Mouse (Mus musculus) kidney, postnatal 10 days (tissue): Measurements from ENCODE around the gene Pknox1.
"Not testable (repeated sequence)": the region's sequence is repeated elsewhere in the genome, so short reads cannot be mapped to it uniquely, and the experiment has no call there.

Experiments used
- DNase-seq: peaks from one replicate; pipeline ENCODE4 v3.0.0; 2021; ENCODE audit warnings: mixed read lengths

The Pknox1 gene

GRCm38 (mm10) chr17:31564015-31564857 is at the start of gene Pknox1:
TSS of gene Pknox1 (plus strand) at chr17:31564734.
- peak; percentile 99 for DNase-seq

- DNase-seq = no peak
Measured at GRCm38 (mm10) chr17:31519344-31519945, 45.1 kb upstream of the Pknox1 start.

- DNase-seq = peak; percentile 100
Measured at GRCm38 (mm10) chr17:31519946-31520838, 44.3 kb upstream of the Pknox1 start, which contains the start of the genes Wdr4 and Ndufv3. TSS of gene Wdr4 (minus strand) at chr17:31519980. TSS of gene Ndufv3 (plus strand) at chr17:31520115.

- peak; percentile 84 for DNase-seq
Measured at GRCm38 (mm10) chr17:31520895-31521294, 43.6 kb upstream of the Pknox1 start.

- no peak for DNase-seq
Measured at GRCm38 (mm10) chr17:31521948-31522347, 42.6 kb upstream of the Pknox1 start.

- no peak for DNase-seq
Measured at GRCm38 (mm10) chr17:31525114-31525513, 39.4 kb upstream of the Pknox1 start.

GRCm38 (mm10) chr17:31525816-31526215 is 38.7 kb upstream of the Pknox1 start:
- no peak for DNase-seq

- DNase-seq = peak; percentile 79
Measured at GRCm38 (mm10) chr17:31529314-31529713, 35.2 kb upstream of the Pknox1 start.

- no peak for DNase-seq
Measured at GRCm38 (mm10) chr17:31531441-31532158, 32.9 kb upstream of the Pknox1 start.

GRCm38 (mm10) chr17:31532331-31532730 is 32.2 kb upstream of the Pknox1 start:
- DNase-seq = not testable (repeated sequence)

GRCm38 (mm10) chr17:31535358-31535757 is 29.2 kb upstream of the Pknox1 start:
- no peak for DNase-seq

- DNase-seq = peak; percentile 85
Measured at GRCm38 (mm10) chr17:31535871-31536629, 28.5 kb upstream of the Pknox1 start.

GRCm38 (mm10) chr17:31540101-31540500 is 24.4 kb upstream of the Pknox1 start:
- DNase-seq = no peak

GRCm38 (mm10) chr17:31540809-31541459 is 23.6 kb upstream of the Pknox1 start:
- no peak for DNase-seq

- peak; percentile 43 for DNase-seq
Measured at GRCm38 (mm10) chr17:31541460-31541831, 23.1 kb upstream of the Pknox1 start.

GRCm38 (mm10) chr17:31543574-31543973 is 21.0 kb upstream of the Pknox1 start:
- DNase-seq = no peak

- no peak for DNase-seq
Measured at GRCm38 (mm10) chr17:31546444-31547196, 17.9 kb upstream of the Pknox1 start.

GRCm38 (mm10) chr17:31547974-31548373 is 16.6 kb upstream of the Pknox1 start:
- DNase-seq = no peak

GRCm38 (mm10) chr17:31549389-31549788 is 15.1 kb upstream of the Pknox1 start:
- DNase-seq = no peak

GRCm38 (mm10) chr17:31552601-31553000 is 11.9 kb upstream of the Pknox1 start:
- DNase-seq = not testable (repeated sequence)
